Mouse (Mus musculus): ENCODE results near the gene Phyhd1.

The Phyhd1 gene

GRCm38 (mm10) chr2:30265767-30266253, at the start of gene Phyhd1:
Gene Phyhd1 (plus strand): TSS chr2:30266203.
- DNase-seq (ENCODE audit: low read depth, low spot score), result no peak

GRCm38 (mm10) chr2:30216293-30216692, 49.7 kb upstream of the Phyhd1 start:
- no peak for DNase-seq (ENCODE audit: low read depth, low spot score)

GRCm38 (mm10) chr2:30235593-30235992, 30.4 kb upstream of the Phyhd1 start:
- no peak for DNase-seq (ENCODE audit: low read depth, low spot score)

GRCm38 (mm10) chr2:30236426-30237198, 29.4 kb upstream of the Phyhd1 start:
- DNase-seq (ENCODE audit: low read depth, low spot score), result no peak

- DNase-seq (ENCODE audit: low read depth, low spot score), result peak; percentile 92
These were observed 28.7 kb upstream of the Phyhd1 start, which contains the start of gene Lrrc8a for GRCm38 (mm10) chr2:30237199-30237880. Gene Lrrc8a (plus strand): TSS chr2:30237715.

GRCm38 (mm10) chr2:30237881-30238280, 28.1 kb upstream of the Phyhd1 start:
- no peak for DNase-seq (ENCODE audit: low read depth, low spot score)

- no peak for DNase-seq (ENCODE audit: low read depth, low spot score)
These were observed 27.0 kb upstream of the Phyhd1 start for GRCm38 (mm10) chr2:30238906-30239465.

GRCm38 (mm10) chr2:30239777-30240176, 26.2 kb upstream of the Phyhd1 start:
- DNase-seq (ENCODE audit: low read depth, low spot score), result no peak

GRCm38 (mm10) chr2:30240267-30240666, 25.7 kb upstream of the Phyhd1 start, which contains the start of gene Gm28035:
Gene Gm28035 (plus strand): TSS chr2:30240567.
- no peak for DNase-seq (ENCODE audit: low read depth, low spot score)

GRCm38 (mm10) chr2:30242509-30242908, 23.5 kb upstream of the Phyhd1 start:
- DNase-seq (ENCODE audit: low read depth, low spot score), result no peak

- no peak for DNase-seq (ENCODE audit: low read depth, low spot score)
These were observed 22.6 kb upstream of the Phyhd1 start for GRCm38 (mm10) chr2:30243391-30243790.

- no peak for DNase-seq (ENCODE audit: low read depth, low spot score)
These were observed 21.3 kb upstream of the Phyhd1 start for GRCm38 (mm10) chr2:30244595-30245178.

GRCm38 (mm10) chr2:30247036-30247435, 19.0 kb upstream of the Phyhd1 start:
- DNase-seq (ENCODE audit: low read depth, low spot score), result no peak

GRCm38 (mm10) chr2:30247681-30248080, 18.3 kb upstream of the Phyhd1 start:
- no peak for DNase-seq (ENCODE audit: low read depth, low spot score)

- no peak for DNase-seq (ENCODE audit: low read depth, low spot score)
These were observed 16.8 kb upstream of the Phyhd1 start for GRCm38 (mm10) chr2:30249182-30249581.

- no peak for DNase-seq (ENCODE audit: low read depth, low spot score)
These were observed 15.6 kb upstream of the Phyhd1 start for GRCm38 (mm10) chr2:30250166-30251128.

- no peak for DNase-seq (ENCODE audit: low read depth, low spot score)
These were observed 14.4 kb upstream of the Phyhd1 start for GRCm38 (mm10) chr2:30251417-30252104.

- DNase-seq (ENCODE audit: low read depth, low spot score), result no peak
These were observed 13.5 kb upstream of the Phyhd1 start for GRCm38 (mm10) chr2:30252521-30252920.

GRCm38 (mm10) chr2:30253809-30254208, 12.2 kb upstream of the Phyhd1 start:
- no peak for DNase-seq (ENCODE audit: low read depth, low spot score)

Data from c-Kit-negative CD71-positive TER-119-positive erythroid progenitor cells, embryonic 14.5 days (primary cell).